Mouse (Mus musculus): Measurements from ENCODE around the gene Orm1. TPM values are rescaled to one million over a fixed set of nuclear protein-coding genes. Genes with fewer than 3 reads are reported as not detected.

Gene Orm1
- polyA plus RNA-seq, 1 experiment from 2014 or later: not detected

GRCm38 (mm10) chr4:63307175-63308062 lies 36.9 kb upstream of the Orm1 start:
- Histone ChIP-seq H3K9ac (ENCODE audit: low read depth, low read length) (no peak overlapping the region), H3K4me3 (replicated peaks; ENCODE audit: low read depth, low read length) (no peak overlapping the region), H3K9me3 (replicated peaks; ENCODE audit: low read length) (no peaks in the 10 kb centered on the region), H3K27me3 (ENCODE audit: insufficient read depth, low read length) (no peaks in the 10 kb centered on the region), H3K4me2 (ENCODE audit: low read length) (no peak overlapping the region), H3K36me3 (ENCODE audit: insufficient read depth, low read length) (0 out of 2 replicates have a peak, but pooled peaks cover 3% of the 10 kb centered on the region), H3K4me1 (replicated peaks; ENCODE audit: insufficient read depth, low read length) (no peaks in the 10 kb centered on the region), H3K27ac (no peak overlapping the region)
- peak; percentile 95 for DNase-seq (ENCODE audit: low spot score)
- peak; percentile 79 for ATAC-seq (replicated peaks; ENCODE audit: low FRiP score, low read depth)
- peak; percentile 88 for TF ChIP-seq CTCF (IDR thresholded peaks at IDR 0.05; ENCODE audit: low read depth)
- 35% methylated on average over 21 of the region's 21 CpGs for WGBS

GRCm38 (mm10) chr4:63308316-63308715 lies 36.0 kb upstream of the Orm1 start:
- TF ChIP-seq CTCF (IDR thresholded peaks at IDR 0.05; ENCODE audit: low read depth): no peak
- DNase-seq (ENCODE audit: low spot score) (no peak), ATAC-seq (replicated peaks; ENCODE audit: low FRiP score, low read depth) (no peak)
- H3K9ac ChIP-seq (ENCODE audit: low read depth, low read length): no peak overlapping the region
- H3K4me1 ChIP-seq (replicated peaks; ENCODE audit: insufficient read depth, low read length): no peaks in the 10 kb centered on the region
- H3K9me3 ChIP-seq (replicated peaks; ENCODE audit: low read length): no peaks in the 10 kb centered on the region
- no peak overlapping the region for H3K4me3 ChIP-seq (replicated peaks; ENCODE audit: low read depth, low read length)
- H3K36me3 ChIP-seq (ENCODE audit: insufficient read depth, low read length): 0 out of 2 replicates have a peak, but pooled peaks cover 3% of the 10 kb centered on the region
- 84% methylated on average over 3 of the region's 3 CpGs for WGBS
- H3K4me2 ChIP-seq (ENCODE audit: low read length): no peak overlapping the region
- H3K27ac ChIP-seq: no peak overlapping the region
- no peaks in the 10 kb centered on the region for H3K27me3 ChIP-seq (ENCODE audit: insufficient read depth, low read length)

- DNase-seq (ENCODE audit: low spot score): no peak
Measured at GRCm38 (mm10) chr4:63310247-63310855, 34.0 kb upstream of the Orm1 start.

GRCm38 (mm10) chr4:63311426-63311825 lies 32.9 kb upstream of the Orm1 start:
- 87% methylated on average over 7 of the region's 7 CpGs for WGBS
- Histone ChIP-seq H3K27ac (no peak overlapping the region), H3K4me1 (replicated peaks; ENCODE audit: insufficient read depth, low read length) (no peaks in the 10 kb centered on the region), H3K36me3 (ENCODE audit: insufficient read depth, low read length) (no peaks in the 10 kb centered on the region), H3K9me3 (replicated peaks; ENCODE audit: low read length) (no peaks in the 10 kb centered on the region), H3K9ac (ENCODE audit: low read depth, low read length) (no peak overlapping the region), H3K4me2 (ENCODE audit: low read length) (no peak overlapping the region), H3K4me3 (replicated peaks; ENCODE audit: low read depth, low read length) (no peak overlapping the region), H3K27me3 (ENCODE audit: insufficient read depth, low read length) (no peaks in the 10 kb centered on the region)
- ATAC-seq (replicated peaks; ENCODE audit: low FRiP score, low read depth) (no peak), DNase-seq (ENCODE audit: low spot score) (no peak)
- no peak for TF ChIP-seq CTCF (IDR thresholded peaks at IDR 0.05; ENCODE audit: low read depth)

More at GRCm38 (mm10) chr4:63310247-63310855, 34.0 kb upstream of the Orm1 start:
- Histone ChIP-seq H3K4me2 (ENCODE audit: low read length) (no peak overlapping the region), H3K9me3 (replicated peaks; ENCODE audit: low read length) (no peaks in the 10 kb centered on the region), H3K36me3 (ENCODE audit: insufficient read depth, low read length) (0 out of 2 replicates have a peak, but pooled peaks cover 1% of the 10 kb centered on the region), H3K27ac (no peak overlapping the region), H3K4me3 (replicated peaks; ENCODE audit: low read depth, low read length) (no peak overlapping the region), H3K9ac (ENCODE audit: low read depth, low read length) (no peak overlapping the region), H3K27me3 (ENCODE audit: insufficient read depth, low read length) (no peaks in the 10 kb centered on the region), H3K4me1 (replicated peaks; ENCODE audit: insufficient read depth, low read length) (no peaks in the 10 kb centered on the region)
- no peak for TF ChIP-seq CTCF (IDR thresholded peaks at IDR 0.05; ENCODE audit: low read depth)
- 49% methylated on average over 10 of the region's 10 CpGs for WGBS
- no peak for ATAC-seq (replicated peaks; ENCODE audit: low FRiP score, low read depth)

GRCm38 (mm10) chr4:63314063-63314462 lies 30.3 kb upstream of the Orm1 start:
- 79% methylated on average over 5 of the region's 5 CpGs for WGBS
- Histone ChIP-seq H3K27me3 (ENCODE audit: insufficient read depth, low read length) (no peaks in the 10 kb centered on the region), H3K9ac (ENCODE audit: low read depth, low read length) (no peak overlapping the region), H3K4me3 (replicated peaks; ENCODE audit: low read depth, low read length) (no peak overlapping the region), H3K36me3 (ENCODE audit: insufficient read depth, low read length) (0 out of 2 replicates have a peak, but pooled peaks cover 5% of the 10 kb centered on the region), H3K9me3 (replicated peaks; ENCODE audit: low read length) (no peaks in the 10 kb centered on the region), H3K4me1 (replicated peaks; ENCODE audit: insufficient read depth, low read length) (no peaks in the 10 kb centered on the region), H3K4me2 (ENCODE audit: low read length) (no peak overlapping the region), H3K27ac (no peak overlapping the region)
- ATAC-seq (replicated peaks; ENCODE audit: low FRiP score, low read depth) (no peak), DNase-seq (ENCODE audit: low spot score) (no peak)
- no peak for TF ChIP-seq CTCF (IDR thresholded peaks at IDR 0.05; ENCODE audit: low read depth)

GRCm38 (mm10) chr4:63316076-63316746 lies 28.1 kb upstream of the Orm1 start:
- Histone ChIP-seq H3K36me3 (ENCODE audit: insufficient read depth, low read length) (0 out of 2 replicates have a peak, but pooled peaks cover 5% of the 10 kb centered on the region), H3K4me2 (ENCODE audit: low read length) (no peak overlapping the region), H3K27ac (no peak overlapping the region), H3K9ac (ENCODE audit: low read depth, low read length) (no peak overlapping the region), H3K9me3 (replicated peaks; ENCODE audit: low read length) (no peaks in the 10 kb centered on the region), H3K4me3 (replicated peaks; ENCODE audit: low read depth, low read length) (no peak overlapping the region), H3K4me1 (replicated peaks; ENCODE audit: insufficient read depth, low read length) (no peaks in the 10 kb centered on the region), H3K27me3 (ENCODE audit: insufficient read depth, low read length) (no peaks in the 10 kb centered on the region)
- DNase-seq (ENCODE audit: low spot score) (peak; percentile 11), ATAC-seq (replicated peaks; ENCODE audit: low FRiP score, low read depth) (peak; percentile 48; the same call in 1 of the 2 replicates)
- WGBS: 58% methylated on average over 9 of the region's 9 CpGs
- no peak for TF ChIP-seq CTCF (IDR thresholded peaks at IDR 0.05; ENCODE audit: low read depth)
